Mouse (Mus musculus): ENCODE measurements around the gene Sec24d.

Sec24d gene

GRCm38 (mm10) chr3:123343690-123344089, 76.4 kb downstream of the Sec24d start:
- 91% methylated on average over 6 of the region's 6 CpGs for WGBS

- 51% methylated on average over 12 of the region's 12 CpGs for WGBS
Observed at GRCm38 (mm10) chr3:123348080-123348802, 81.0 kb downstream of the Sec24d start.

- WGBS = 86% methylated on average over 8 of the region's 8 CpGs
Observed at GRCm38 (mm10) chr3:123350602-123351001, 83.3 kb downstream of the Sec24d start.

GRCm38 (mm10) chr3:123351519-123351918, 84.3 kb downstream of the Sec24d start:
- WGBS = 65% methylated on average over 2 of the region's 2 CpGs

GRCm38 (mm10) chr3:123353183-123353582, 85.9 kb downstream of the Sec24d start:
- 62% methylated on average over 6 of the region's 6 CpGs for WGBS

- 92% methylated on average over 12 of the region's 12 CpGs for WGBS
Observed at GRCm38 (mm10) chr3:123353661-123354060, 86.4 kb downstream of the Sec24d start.

GRCm38 (mm10) chr3:123354388-123354787, 87.1 kb downstream of the Sec24d start:
- 94% methylated on average over 9 of the region's 9 CpGs for WGBS

GRCm38 (mm10) chr3:123356377-123356991, 89.2 kb downstream of the Sec24d start:
- 83% methylated on average over 4 of the region's 4 CpGs for WGBS

GRCm38 (mm10) chr3:123366820-123367219, 99.6 kb downstream of the Sec24d start:
- 93% methylated on average over 2 of the region's 2 CpGs for WGBS

GRCm38 (mm10) chr3:123369161-123369560, 101.9 kb downstream of the Sec24d start:
- WGBS = 83% methylated on average over 12 of the region's 12 CpGs

- 95% methylated on average over 5 of the region's 5 CpGs for WGBS
Observed at GRCm38 (mm10) chr3:123370927-123371326, 103.7 kb downstream of the Sec24d start.

GRCm38 (mm10) chr3:123371766-123372535, 104.7 kb downstream of the Sec24d start:
- 32% methylated on average over 11 of the region's 11 CpGs for WGBS

GRCm38 (mm10) chr3:123376562-123376961, 109.3 kb downstream of the Sec24d start:
- WGBS = 82% methylated on average over 3 of the region's 3 CpGs

- WGBS = 84% methylated on average over 7 of the region's 7 CpGs
Observed at GRCm38 (mm10) chr3:123384435-123384834, 117.2 kb downstream of the Sec24d start.

- WGBS = 7% methylated on average over 6 of the region's 6 CpGs
Observed at GRCm38 (mm10) chr3:123385118-123385485, 117.8 kb downstream of the Sec24d start.

GRCm38 (mm10) chr3:123385486-123386156, 118.4 kb downstream of the Sec24d start, which contains the start of gene Mettl14:
Mettl14 (minus strand) TSS chr3:123386108.
- WGBS = under 1% methylated on average over 41 of the region's 41 CpGs

GRCm38 (mm10) chr3:123386157-123386780, 119.0 kb downstream of the Sec24d start:
- WGBS = 15% methylated on average over 12 of the region's 12 CpGs

GRCm38 (mm10) chr3:123391180-123391579, 123.9 kb downstream of the Sec24d start:
- whole genome bisulfite sequencing = 62% methylated on average over 4 of the region's 4 CpGs

GRCm38 (mm10) chr3:123395611-123396010, 128.4 kb downstream of the Sec24d start:
- WGBS = 77% methylated on average over 5 of the region's 5 CpGs

- WGBS = 81% methylated on average over 9 of the region's 9 CpGs
Observed at GRCm38 (mm10) chr3:123397562-123398481, 130.6 kb downstream of the Sec24d start.

Data from cerebral cortex, adult 2 months (tissue).